Mouse (Mus musculus) hindbrain, embryonic 15.5 days (tissue): ENCODE results near the gene Nyx. TPM values are rescaled to one million over a fixed set of nuclear protein-coding genes. Genes with fewer than 3 reads are reported as not detected.

ENCODE experiments used
- ATAC-seq: fragments of 200-750 bp; cut with Nextera tagmentation; 2 replicates; pipeline ENCODE4 v1.8.0; 2017; ENCODE audit warnings: low read depth, moderate number of reproducible peaks, moderate TSS enrichment; ENCODE audit not compliant: low FRiP score
- H3K27ac ChIP-seq: fragments of 300-500 bp; sonication (generic); replicated peaks from 2 replicates; pipeline ENCODE4 v1.5.1; 2015; ENCODE audit warnings: mild to moderate bottlenecking, inconsistent platforms
- H3K27me3 ChIP-seq: fragments of 300-500 bp; sonication (generic); 2 replicates; pipeline ENCODE4 v1.6.1; 2015; ENCODE audit warnings: control low read depth, inconsistent platforms
- H3K36me3 ChIP-seq: fragments of 300-500 bp; sonication (generic); 2 replicates; pipeline ENCODE4 v1.6.1; 2015; ENCODE audit warnings: control low read depth, inconsistent platforms
- H3K4me1 ChIP-seq: fragments of 300-500 bp; sonication (generic); replicated peaks from 2 replicates; pipeline ENCODE4 v1.6.1; 2015; ENCODE audit warnings: control low read depth, inconsistent platforms
- H3K4me2 ChIP-seq: fragments of 300-500 bp; sonication (generic); 2 replicates; pipeline ENCODE4 v1.6.1; 2015; ENCODE audit warnings: moderate library complexity, mild to moderate bottlenecking, inconsistent platforms
- H3K4me3 ChIP-seq: fragments of 300-500 bp; sonication (generic); 2 replicates; pipeline ENCODE4 v1.5.1; 2015; ENCODE audit warnings: mild to moderate bottlenecking, inconsistent platforms
- H3K9ac ChIP-seq: fragments of 300-500 bp; sonication (generic); 2 replicates; pipeline ENCODE4 v1.6.1; 2015; ENCODE audit warnings: inconsistent platforms
- H3K9me3 ChIP-seq: fragments of 300-500 bp; sonication (generic); 2 replicates; pipeline ENCODE4 v1.6.1; 2016; ENCODE audit warnings: control low read depth, inconsistent platforms
- WGBS: fragments of 180-500 bp; shearing (Covaris S2); methylation state at CpG from one replicate; pipeline ENCODE4 v1.1.7; 2015; 5-methylcytosine and 5-hydroxymethylcytosine counted together
- polyA plus RNA-seq: library from polyadenylated mRNA; unstranded; fragments of >200 nt; fragmentation: Nextera tagmentation; extraction: Ambion mirVana; gene quantifications from 2 replicates; pipeline ENCODE4 v1.2.1, GENCODE M21; 2015

The Nyx gene
- polyA plus RNA-seq, 1 experiment from 2014 or later, result 0.31 TPM

DNA sequence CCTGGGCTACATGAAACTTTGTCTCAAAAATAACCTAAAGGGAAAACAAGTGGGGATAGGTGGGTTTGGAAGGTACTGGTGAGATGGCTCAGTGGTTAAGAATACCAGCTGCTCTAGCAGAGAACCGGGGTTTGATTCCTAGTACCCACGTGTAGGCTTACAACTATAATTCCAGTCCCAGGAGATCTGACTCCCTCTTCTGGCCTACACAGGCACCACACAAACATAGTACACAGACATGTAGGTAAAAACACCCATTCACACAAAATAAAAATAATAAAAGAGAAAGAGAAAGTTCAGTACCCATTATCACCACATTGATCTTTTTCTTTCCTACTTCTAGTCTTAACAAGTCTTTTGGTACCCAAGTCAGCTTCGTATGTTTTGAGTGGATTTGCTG is 6.0 kb downstream of the Nyx start:
- H3K27ac ChIP-seq, result no peak overlapping the region
- H3K36me3 ChIP-seq, result no peaks in the 10 kb centered on the region
- no peaks in the 10 kb centered on the region for H3K9me3 ChIP-seq
- ATAC-seq, result no peak
- no peak overlapping the region for H3K4me3 ChIP-seq
- no peak overlapping the region for H3K4me2 ChIP-seq
- H3K9ac ChIP-seq, result no peak overlapping the region
- H3K4me1 ChIP-seq, result no peaks in the 10 kb centered on the region
- no peaks in the 10 kb centered on the region for H3K27me3 ChIP-seq
- WGBS, result 73% methylated on average over 3 of the region's 3 CpGs

DNA sequence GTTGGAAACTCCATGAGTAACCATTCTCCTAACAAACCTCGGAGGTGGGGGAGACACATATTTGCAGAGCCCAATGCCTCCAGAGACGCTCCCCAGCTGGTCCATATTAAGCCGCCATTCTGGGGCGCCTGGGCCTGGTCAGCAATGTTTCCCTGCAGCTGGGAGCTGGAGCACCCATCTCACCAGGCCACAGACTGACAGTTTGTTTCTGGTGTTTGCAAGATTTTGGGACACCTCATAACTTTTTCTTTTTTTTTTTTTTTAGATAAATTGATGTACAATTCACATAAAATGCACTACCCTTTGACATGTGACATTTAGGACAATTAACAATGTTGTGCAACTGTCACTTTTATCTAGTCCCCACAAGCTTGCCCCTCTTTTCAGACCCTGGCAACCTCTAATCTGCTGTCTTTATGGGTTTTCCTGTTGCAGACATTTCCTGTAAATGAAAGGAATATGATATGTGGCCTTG is 6.9 kb downstream of the Nyx start:
- WGBS, result 79% methylated on average over 4 of the region's 4 CpGs
- Histone ChIP-seq H3K27me3 (no peaks in the 10 kb centered on the region), H3K4me3 (no peak overlapping the region), H3K27ac (no peak overlapping the region), H3K4me2 (no peak overlapping the region), H3K36me3 (no peaks in the 10 kb centered on the region), H3K4me1 (no peaks in the 10 kb centered on the region), H3K9me3 (no peaks in the 10 kb centered on the region), H3K9ac (no peak overlapping the region)
- ATAC-seq, result no peak

DNA sequence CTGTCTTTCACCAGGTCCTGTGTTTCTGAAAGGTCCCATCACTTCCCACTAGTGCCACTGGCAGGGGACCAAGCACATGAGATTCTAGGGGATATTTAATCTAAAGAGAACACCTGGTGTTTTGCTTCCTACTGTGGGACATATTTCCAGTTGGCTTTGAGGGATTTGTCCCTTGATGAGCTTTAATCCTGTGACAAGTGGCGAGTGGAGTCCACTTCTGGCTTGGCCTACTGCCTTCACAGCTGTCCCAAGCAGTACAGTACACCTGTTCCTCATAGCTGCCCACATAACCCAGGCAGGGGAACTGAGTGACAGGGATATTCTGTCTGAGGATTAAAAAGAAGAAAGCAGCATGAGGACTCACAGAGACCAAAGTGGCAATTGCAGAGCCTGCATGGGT is 9.5 kb downstream of the Nyx start:
- no peaks in the 10 kb centered on the region for H3K4me1 ChIP-seq
- no peaks in the 10 kb centered on the region for H3K9me3 ChIP-seq
- 68% methylated on average over 1 of the region's 1 CpGs for WGBS
- no peaks in the 10 kb centered on the region for H3K27me3 ChIP-seq
- H3K4me3 ChIP-seq, result no peak overlapping the region
- H3K9ac ChIP-seq, result no peak overlapping the region
- ATAC-seq, result no peak
- no peaks in the 10 kb centered on the region for H3K36me3 ChIP-seq
- no peak overlapping the region for H3K27ac ChIP-seq
- no peak overlapping the region for H3K4me2 ChIP-seq

DNA sequence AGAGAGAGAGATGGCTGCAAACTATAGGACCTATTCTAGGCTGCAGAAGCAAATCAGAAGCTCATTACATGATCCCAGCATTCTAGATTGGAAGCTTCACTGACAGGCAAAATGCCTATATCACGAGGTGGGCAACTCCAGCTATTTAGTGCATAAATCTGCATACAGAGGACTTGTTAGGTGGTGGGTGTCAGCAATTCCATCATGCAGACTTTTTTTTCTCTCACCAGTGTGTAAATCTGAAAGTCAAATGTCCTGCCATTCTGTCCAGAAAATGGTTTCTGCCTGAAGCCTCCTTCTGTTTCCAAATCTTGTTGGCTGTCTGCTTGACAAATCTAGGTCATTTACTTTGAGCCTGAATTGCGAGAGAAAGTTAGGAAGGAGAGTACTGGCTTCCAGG is 11.7 kb downstream of the Nyx start:
- Histone ChIP-seq H3K27me3 (no peaks in the 10 kb centered on the region), H3K9ac (no peak overlapping the region), H3K9me3 (no peaks in the 10 kb centered on the region), H3K4me3 (no peak overlapping the region), H3K36me3 (no peaks in the 10 kb centered on the region), H3K4me1 (no peaks in the 10 kb centered on the region), H3K4me2 (no peak overlapping the region), H3K27ac (no peak overlapping the region)
- no peak for ATAC-seq
- WGBS, result 60% methylated on average over 2 of the region's 2 CpGs

DNA sequence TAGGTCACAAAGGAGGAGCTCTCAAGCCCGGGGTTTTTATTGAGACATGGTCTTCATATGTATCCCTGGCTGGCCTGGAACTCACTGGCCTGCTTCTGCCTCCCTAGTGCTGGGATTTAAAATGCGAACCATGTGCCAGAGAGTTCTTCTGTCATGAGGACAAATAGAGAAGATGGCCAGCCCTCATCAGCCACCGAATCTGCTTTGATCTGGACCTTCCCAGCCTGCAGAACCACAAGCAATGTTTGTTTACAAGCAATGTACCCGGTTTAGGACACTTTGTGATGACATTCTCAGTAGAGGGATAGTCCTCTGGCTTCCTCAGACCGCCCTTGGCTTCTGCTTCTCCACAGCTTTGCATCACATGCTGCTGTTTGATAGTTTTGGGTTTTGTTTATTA is 12.4 kb downstream of the Nyx start:
- Histone ChIP-seq H3K4me2 (no peak overlapping the region), H3K4me3 (no peak overlapping the region), H3K9ac (no peak overlapping the region), H3K27ac (no peak overlapping the region), H3K9me3 (no peaks in the 10 kb centered on the region), H3K36me3 (no peaks in the 10 kb centered on the region), H3K4me1 (no peaks in the 10 kb centered on the region), H3K27me3 (no peaks in the 10 kb centered on the region)
- ATAC-seq, result no peak
- WGBS, result 72% methylated on average over 5 of the region's 5 CpGs

DNA sequence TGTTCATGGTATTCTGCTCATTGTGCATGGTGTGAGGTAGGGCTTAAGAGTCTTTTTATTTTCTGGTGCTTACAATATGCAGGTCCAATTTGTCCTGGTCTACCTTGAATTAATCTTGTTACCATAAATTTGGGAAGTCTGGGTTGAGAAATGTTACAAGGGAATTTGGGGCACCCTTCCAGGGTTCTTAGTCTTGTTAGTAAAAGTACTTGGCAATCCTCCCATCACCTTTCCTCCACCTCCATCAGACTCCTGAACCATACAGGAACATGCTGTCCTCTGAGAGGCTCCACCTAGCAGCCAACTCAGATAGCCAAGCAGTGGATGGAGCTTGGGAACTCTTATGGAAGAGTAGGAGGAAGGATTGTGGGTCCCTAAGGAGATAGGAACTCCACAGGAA is 13.7 kb downstream of the Nyx start:
- no peaks in the 10 kb centered on the region for H3K4me1 ChIP-seq
- H3K9me3 ChIP-seq, result no peaks in the 10 kb centered on the region
- ATAC-seq, result no peak
- no peak overlapping the region for H3K27ac ChIP-seq
- no peak overlapping the region for H3K9ac ChIP-seq
- no peak overlapping the region for H3K4me3 ChIP-seq
- H3K4me2 ChIP-seq, result no peak overlapping the region
- no peaks in the 10 kb centered on the region for H3K27me3 ChIP-seq
- no peaks in the 10 kb centered on the region for H3K36me3 ChIP-seq

DNA sequence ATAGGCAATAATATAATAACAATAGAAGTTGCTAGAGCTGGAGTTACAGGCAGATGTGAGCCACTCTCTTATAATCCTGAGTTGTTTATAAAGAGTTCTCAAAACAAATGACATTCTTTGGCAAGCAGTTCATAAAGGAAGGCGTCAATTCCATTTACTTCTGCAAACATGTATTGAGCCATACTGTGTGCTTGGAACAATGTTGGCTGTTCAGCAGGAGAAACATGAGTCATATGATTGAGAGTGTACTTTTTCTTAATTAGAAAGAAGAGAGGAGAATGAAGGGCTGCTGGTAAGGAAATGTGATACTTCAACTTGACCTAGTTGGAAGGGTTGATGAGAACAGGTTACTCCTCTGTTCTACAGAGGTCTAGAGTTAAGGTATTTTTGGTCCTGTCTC is 16.7 kb downstream of the Nyx start:
- H3K4me3 ChIP-seq, result no peak overlapping the region
- H3K36me3 ChIP-seq, result no peaks in the 10 kb centered on the region
- H3K27me3 ChIP-seq, result no peaks in the 10 kb centered on the region
- no peak overlapping the region for H3K4me2 ChIP-seq
- no peaks in the 10 kb centered on the region for H3K4me1 ChIP-seq
- H3K9ac ChIP-seq, result no peak overlapping the region
- 77% methylated on average over 1 of the region's 1 CpGs for WGBS
- no peaks in the 10 kb centered on the region for H3K9me3 ChIP-seq
- no peak overlapping the region for H3K27ac ChIP-seq
- no peak for ATAC-seq

DNA sequence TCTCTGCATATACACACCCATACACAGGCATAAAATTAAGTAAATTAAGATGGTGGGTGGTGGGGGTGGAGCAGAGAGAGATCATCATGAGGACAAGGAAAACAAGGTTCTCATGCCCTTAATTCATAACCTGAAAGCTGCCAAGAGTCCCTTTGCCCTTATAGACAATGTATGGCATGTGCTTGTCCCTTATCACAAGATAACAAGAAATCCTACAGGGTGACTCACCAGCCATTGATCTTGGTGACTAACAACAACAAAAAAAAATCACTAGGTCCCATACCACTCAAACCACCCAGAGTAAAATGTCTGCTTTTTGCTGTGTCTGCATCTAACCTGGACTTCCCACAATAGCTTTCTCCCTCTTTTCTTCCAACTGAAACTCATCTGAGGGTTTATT is 18.5 kb downstream of the Nyx start:
- no peak for ATAC-seq

DNA sequence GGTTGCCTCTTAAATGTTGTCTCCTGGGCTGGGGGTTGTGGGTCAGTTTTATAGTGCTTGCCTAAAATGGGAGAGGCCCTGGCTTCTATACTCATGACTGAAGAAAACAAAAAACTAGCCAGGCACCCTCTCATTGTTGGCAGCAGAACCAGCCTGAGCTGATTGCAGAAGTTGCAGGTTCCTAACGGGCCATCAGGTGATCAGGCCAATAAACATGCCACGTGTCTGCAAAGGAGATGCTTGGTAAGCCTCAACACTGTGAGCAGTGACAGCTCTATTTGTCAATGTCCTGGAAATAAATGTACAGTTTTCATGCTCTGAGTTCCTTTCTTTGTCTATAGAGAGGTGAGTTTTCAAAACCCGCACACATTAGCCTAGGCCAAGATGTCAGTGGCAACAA is 23.1 kb downstream of the Nyx start:
- 72% methylated on average over 3 of the region's 3 CpGs for WGBS
- H3K27ac ChIP-seq, result no peak overlapping the region
- no peak for ATAC-seq
- no peaks in the 10 kb centered on the region for H3K9me3 ChIP-seq
- H3K4me3 ChIP-seq, result no peak overlapping the region
- H3K4me1 ChIP-seq, result no peaks in the 10 kb centered on the region
- no peaks in the 10 kb centered on the region for H3K27me3 ChIP-seq
- no peaks in the 10 kb centered on the region for H3K36me3 ChIP-seq
- no peak overlapping the region for H3K9ac ChIP-seq
- no peak overlapping the region for H3K4me2 ChIP-seq

More for the DNA sequence above, 18.5 kb downstream of the Nyx start:
- H3K9ac ChIP-seq, result no peak overlapping the region
- H3K4me2 ChIP-seq, result no peak overlapping the region
- no peaks in the 10 kb centered on the region for H3K9me3 ChIP-seq
- no peaks in the 10 kb centered on the region for H3K4me1 ChIP-seq
- no peaks in the 10 kb centered on the region for H3K27me3 ChIP-seq
- H3K36me3 ChIP-seq, result no peaks in the 10 kb centered on the region
- no peak overlapping the region for H3K4me3 ChIP-seq
- H3K27ac ChIP-seq, result no peak overlapping the region

DNA sequence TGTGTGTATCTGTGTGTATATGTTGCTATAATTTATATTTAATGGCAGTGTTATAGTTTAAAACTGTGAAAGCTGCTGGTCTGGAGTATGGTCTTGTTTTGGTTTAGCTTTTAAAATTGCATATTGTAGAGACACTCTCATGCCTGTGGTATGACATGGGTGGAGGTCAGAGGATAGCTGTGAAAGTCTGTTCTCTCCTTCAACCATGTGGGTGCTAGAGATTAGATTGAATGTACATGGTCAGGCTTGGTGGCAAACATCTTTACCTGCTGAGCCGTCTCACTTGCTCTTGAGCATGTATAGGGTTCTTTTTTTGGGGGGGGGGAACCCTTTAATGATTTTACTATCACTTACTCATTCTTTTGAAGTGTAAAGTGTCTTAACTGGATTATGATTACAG is 23.9 kb downstream of the Nyx start:
- 100% methylated on average over 1 of the region's 1 CpGs for WGBS
- Histone ChIP-seq H3K4me2 (no peak overlapping the region), H3K9me3 (no peaks in the 10 kb centered on the region), H3K27me3 (no peaks in the 10 kb centered on the region), H3K9ac (no peak overlapping the region), H3K4me1 (no peaks in the 10 kb centered on the region), H3K36me3 (no peaks in the 10 kb centered on the region), H3K4me3 (no peak overlapping the region), H3K27ac (no peak overlapping the region)
- no peak for ATAC-seq

DNA sequence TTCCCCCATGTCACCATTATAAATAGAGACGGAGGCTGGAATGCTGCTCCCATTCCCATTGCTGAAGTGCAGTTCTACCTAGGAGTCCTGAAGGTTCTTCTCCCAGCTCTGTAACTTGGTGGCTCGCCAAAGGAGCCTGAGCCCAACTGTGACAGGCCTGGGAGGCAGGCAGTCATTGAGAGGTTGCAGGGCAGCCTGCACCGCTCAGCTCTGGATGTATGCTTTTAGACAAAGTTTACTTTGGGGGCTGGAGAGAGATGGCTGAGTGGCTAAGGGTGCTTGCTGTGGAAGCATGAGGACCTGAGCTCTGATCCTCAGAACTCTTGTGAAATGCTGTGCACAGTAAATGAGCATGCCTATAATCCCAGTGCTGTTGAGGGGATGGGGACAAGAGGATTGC is 25.0 kb downstream of the Nyx start:
- H3K36me3 ChIP-seq, result no peaks in the 10 kb centered on the region
- H3K4me1 ChIP-seq, result no peaks in the 10 kb centered on the region
- no peak overlapping the region for H3K9ac ChIP-seq
- no peak overlapping the region for H3K4me3 ChIP-seq
- 76% methylated on average over 3 of the region's 3 CpGs for WGBS
- ATAC-seq, result no peak
- H3K9me3 ChIP-seq, result no peaks in the 10 kb centered on the region
- no peaks in the 10 kb centered on the region for H3K27me3 ChIP-seq
- no peak overlapping the region for H3K27ac ChIP-seq
- H3K4me2 ChIP-seq, result no peak overlapping the region

DNA sequence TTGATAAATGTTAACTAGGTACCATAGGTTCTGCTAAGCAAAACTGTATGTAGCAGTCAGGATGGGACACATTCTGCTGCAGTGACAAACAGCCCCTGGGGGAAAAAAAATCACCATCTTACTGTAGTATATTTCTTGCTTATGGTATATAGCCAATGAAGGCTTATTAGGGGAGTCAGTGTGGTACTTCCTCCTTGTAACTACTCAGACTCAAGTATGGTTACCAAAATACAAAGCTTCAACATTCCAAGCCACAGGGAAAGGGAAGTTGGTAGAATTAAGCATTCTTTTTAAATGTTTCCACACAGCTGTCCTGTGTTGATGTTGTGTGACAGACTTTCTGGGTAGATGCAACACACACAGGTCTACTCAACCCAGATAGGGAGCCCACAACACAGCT is 27.0 kb downstream of the Nyx start:
- ATAC-seq, result no peak
- H3K9me3 ChIP-seq, result no peaks in the 10 kb centered on the region
- H3K4me1 ChIP-seq, result no peaks in the 10 kb centered on the region
- H3K36me3 ChIP-seq, result no peaks in the 10 kb centered on the region
- no peak overlapping the region for H3K4me3 ChIP-seq
- H3K27me3 ChIP-seq, result no peaks in the 10 kb centered on the region
- no peak overlapping the region for H3K9ac ChIP-seq
- H3K27ac ChIP-seq, result no peak overlapping the region
- H3K4me2 ChIP-seq, result no peak overlapping the region

DNA sequence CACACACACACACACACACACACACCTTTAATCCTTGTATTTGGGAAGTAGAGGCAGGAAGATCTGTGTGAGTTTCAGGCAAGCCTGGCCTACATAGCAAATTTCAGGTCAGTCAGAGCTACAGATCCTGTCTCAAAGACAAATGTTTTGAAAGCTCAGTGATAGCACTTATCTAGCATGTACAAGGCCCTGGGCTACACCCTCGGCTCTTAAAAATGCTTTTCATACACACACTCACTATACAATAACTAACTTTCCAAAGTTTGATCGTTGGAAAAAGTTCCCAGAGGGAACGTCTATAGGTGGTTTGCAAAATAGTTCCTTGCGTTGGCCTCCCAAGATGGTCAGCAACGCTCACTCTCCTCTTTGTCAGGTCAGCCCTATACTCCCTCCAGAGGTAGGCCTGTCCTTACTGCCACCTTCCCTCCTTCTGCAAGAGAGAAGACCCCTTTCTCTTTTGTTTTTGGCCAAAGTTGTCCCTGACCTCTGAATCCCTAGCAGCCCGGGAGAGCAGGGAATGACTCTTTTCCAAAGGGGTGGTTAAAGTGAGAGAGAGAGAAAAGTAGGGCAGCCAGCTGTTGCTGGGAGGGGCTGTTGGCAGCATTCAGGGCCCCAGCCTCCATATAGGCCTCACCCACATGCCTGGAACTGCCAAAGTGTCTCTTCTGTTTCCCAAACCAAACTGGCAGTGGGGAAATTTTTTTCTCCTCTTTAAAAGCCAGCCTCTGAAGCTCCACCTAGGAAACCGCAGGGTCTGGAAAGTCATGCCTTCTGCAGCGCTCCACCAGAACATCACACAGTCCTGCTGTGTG is 29.2 kb downstream of the Nyx start:
- H3K4me1 ChIP-seq, result no peaks in the 10 kb centered on the region
- H3K4me3 ChIP-seq, result no peak overlapping the region
- H3K9ac ChIP-seq, result no peak overlapping the region
- 88% methylated on average over 8 of the region's 8 CpGs for WGBS
- H3K9me3 ChIP-seq, result no peaks in the 10 kb centered on the region
- H3K36me3 ChIP-seq, result no peaks in the 10 kb centered on the region
- H3K27ac ChIP-seq, result no peak overlapping the region
- no peaks in the 10 kb centered on the region for H3K27me3 ChIP-seq
- no peak overlapping the region for H3K4me2 ChIP-seq
- no peak for ATAC-seq
